Mouse (Mus musculus) olfactory bulb, adult 2 months (tissue): Measurements from ENCODE around the gene Ankrd44.

Source experiments
- CTCF ChIP-seq: fragments of 200-500 bp; IDR thresholded peaks from 2 replicates; pipeline ENCODE4 v1.5.1; 2012; ENCODE audit warnings: low read depth, mild to moderate bottlenecking, low read length, moderate library complexity; ENCODE audit not compliant: insufficient read depth
- POLR2A ChIP-seq: fragments of 200-500 bp; IDR thresholded peaks from 2 replicates; pipeline ENCODE4 v1.6.1; 2012; ENCODE audit warnings: mild to moderate bottlenecking, low read depth, low read length, moderate library complexity; ENCODE audit not compliant: insufficient read depth

- TF ChIP-seq CTCF (no peak), POLR2A (no peak)
Measured at GRCm38 (mm10) chr1:54825718-54826425, 100.3 kb downstream of the Ankrd44 start.
